Mouse (Mus musculus): ENCODE measurements around the gene Rb1. TPM values are rescaled to one million over a fixed set of nuclear protein-coding genes. Genes with fewer than 3 reads are reported as not detected.
A peak's percentile ranks its signal among the peaks of the same experiment; 100 is the strongest.

The Rb1 gene
- polyA plus RNA-seq, 1 experiment from 2014 or later, result 12.5 TPM

GRCm38 (mm10) chr14:73363782-73364181, 38.2 kb upstream of the Rb1 start:
- H3K9ac ChIP-seq, result no peak overlapping the region
- no peaks in the 10 kb centered on the region for H3K9me3 ChIP-seq
- WGBS, result 91% methylated on average over 11 of the region's 11 CpGs
- H3K4me2 ChIP-seq, result no peak overlapping the region
- H3K4me3 ChIP-seq, result no peak overlapping the region
- H3K27ac ChIP-seq (replicated peaks), result no peak overlapping the region
- no peaks in the 10 kb centered on the region for H3K27me3 ChIP-seq (replicated peaks)
- no peak for ATAC-seq (ENCODE audit: extremely low read depth, insufficient number of reproducible peaks, low FRiP score, low TSS enrichment)
- H3K36me3 ChIP-seq, result peaks cover 99% of the 10 kb centered on the region
- H3K4me1 ChIP-seq, result no peaks in the 10 kb centered on the region

- Histone ChIP-seq H3K27ac (replicated peaks) (no peak overlapping the region), H3K36me3 (peaks cover 66% of the 10 kb centered on the region), H3K27me3 (replicated peaks) (no peaks in the 10 kb centered on the region), H3K4me1 (0 out of 2 replicates have a peak, but pooled peaks cover 3% of the 10 kb centered on the region), H3K4me3 (no peak overlapping the region), H3K4me2 (no peak overlapping the region), H3K9me3 (no peaks in the 10 kb centered on the region), H3K9ac (no peak overlapping the region)
- no peak for ATAC-seq (ENCODE audit: extremely low read depth, insufficient number of reproducible peaks, low FRiP score, low TSS enrichment)
- WGBS, result 85% methylated on average over 8 of the region's 8 CpGs
Measured at GRCm38 (mm10) chr14:73354700-73355099, 29.1 kb upstream of the Rb1 start.

GRCm38 (mm10) chr14:73351118-73351517, 25.5 kb upstream of the Rb1 start:
- ATAC-seq (ENCODE audit: extremely low read depth, insufficient number of reproducible peaks, low FRiP score, low TSS enrichment), result no peak
- no peak overlapping the region for H3K9ac ChIP-seq
- H3K9me3 ChIP-seq, result no peaks in the 10 kb centered on the region
- H3K27ac ChIP-seq (replicated peaks), result no peak overlapping the region
- H3K4me3 ChIP-seq, result no peak overlapping the region
- WGBS, result 84% methylated on average over 5 of the region's 5 CpGs
- H3K4me2 ChIP-seq, result no peak overlapping the region
- peaks cover 22% of the 10 kb centered on the region; the same call in 1 of the 2 replicates for H3K4me1 ChIP-seq
- H3K27me3 ChIP-seq (replicated peaks), result no peaks in the 10 kb centered on the region
- H3K36me3 ChIP-seq, result peaks cover 32% of the 10 kb centered on the region

- Histone ChIP-seq H3K9ac (no peak overlapping the region), H3K27ac (replicated peaks) (no peak overlapping the region), H3K27me3 (replicated peaks) (no peaks in the 10 kb centered on the region), H3K4me3 (no peak overlapping the region), H3K4me2 (no peak overlapping the region), H3K4me1 (peaks cover 22% of the 10 kb centered on the region; the same call in 1 of the 2 replicates), H3K36me3 (peaks cover 21% of the 10 kb centered on the region), H3K9me3 (no peaks in the 10 kb centered on the region)
- WGBS, result 46% methylated on average over 1 of the region's 1 CpGs
- ATAC-seq (ENCODE audit: extremely low read depth, insufficient number of reproducible peaks, low FRiP score, low TSS enrichment), result no peak
Measured at GRCm38 (mm10) chr14:73350029-73350428, 24.4 kb upstream of the Rb1 start.

- 62% methylated on average over 7 of the region's 7 CpGs for WGBS
- Histone ChIP-seq H3K4me2 (no peak overlapping the region), H3K4me3 (no peak overlapping the region), H3K9ac (no peak overlapping the region), H3K27ac (replicated peaks) (no peak overlapping the region), H3K36me3 (peaks cover 16% of the 10 kb centered on the region), H3K4me1 (peaks cover 22% of the 10 kb centered on the region; the same call in 1 of the 2 replicates), H3K27me3 (replicated peaks) (no peaks in the 10 kb centered on the region), H3K9me3 (no peaks in the 10 kb centered on the region)
- no peak for ATAC-seq (ENCODE audit: extremely low read depth, insufficient number of reproducible peaks, low FRiP score, low TSS enrichment)
Measured at GRCm38 (mm10) chr14:73349061-73349670, 23.5 kb upstream of the Rb1 start.

- Histone ChIP-seq H3K27me3 (replicated peaks) (no peaks in the 10 kb centered on the region), H3K4me1 (peaks cover 22% of the 10 kb centered on the region; the same call in 1 of the 2 replicates), H3K9ac (no peak overlapping the region), H3K27ac (replicated peaks) (peak overlapping the region; percentile 77), H3K36me3 (peaks cover 2% of the 10 kb centered on the region; the same call in 1 of the 2 replicates), H3K4me2 (no peak overlapping the region; the same call in 1 of the 2 replicates), H3K9me3 (no peaks in the 10 kb centered on the region), H3K4me3 (no peak overlapping the region)
- ATAC-seq (ENCODE audit: extremely low read depth, insufficient number of reproducible peaks, low FRiP score, low TSS enrichment), result no peak
- 26% methylated on average over 9 of the region's 9 CpGs for WGBS
Measured at GRCm38 (mm10) chr14:73347302-73347701, 21.7 kb upstream of the Rb1 start.

- Histone ChIP-seq H3K27ac (replicated peaks) (no peak overlapping the region), H3K4me3 (no peak overlapping the region), H3K9me3 (no peaks in the 10 kb centered on the region), H3K4me2 (no peak overlapping the region), H3K27me3 (replicated peaks) (no peaks in the 10 kb centered on the region), H3K9ac (no peak overlapping the region), H3K4me1 (peaks cover 22% of the 10 kb centered on the region; the same call in 1 of the 2 replicates), H3K36me3 (0 out of 2 replicates have a peak, but pooled peaks cover 2% of the 10 kb centered on the region)
- ATAC-seq (ENCODE audit: extremely low read depth, insufficient number of reproducible peaks, low FRiP score, low TSS enrichment), result no peak
- 86% methylated on average over 4 of the region's 4 CpGs for WGBS
Measured at GRCm38 (mm10) chr14:73345614-73346013, 20.0 kb upstream of the Rb1 start.

GRCm38 (mm10) chr14:73340051-73340755, 14.6 kb upstream of the Rb1 start:
- ATAC-seq (ENCODE audit: extremely low read depth, insufficient number of reproducible peaks, low FRiP score, low TSS enrichment), result no peak
- Histone ChIP-seq H3K4me3 (no peak overlapping the region), H3K36me3 (no peaks in the 10 kb centered on the region), H3K27ac (replicated peaks) (no peak overlapping the region), H3K4me1 (no peaks in the 10 kb centered on the region), H3K4me2 (no peak overlapping the region), H3K9me3 (no peaks in the 10 kb centered on the region), H3K27me3 (replicated peaks) (no peaks in the 10 kb centered on the region), H3K9ac (no peak overlapping the region)
- 49% methylated on average over 6 of the region's 6 CpGs for WGBS

GRCm38 (mm10) chr14:73339615-73340014, 14.0 kb upstream of the Rb1 start:
- Histone ChIP-seq H3K9ac (no peak overlapping the region), H3K4me1 (no peaks in the 10 kb centered on the region), H3K27ac (replicated peaks) (no peak overlapping the region), H3K9me3 (no peaks in the 10 kb centered on the region), H3K27me3 (replicated peaks) (no peaks in the 10 kb centered on the region), H3K4me2 (no peak overlapping the region), H3K4me3 (no peak overlapping the region), H3K36me3 (no peaks in the 10 kb centered on the region)
- ATAC-seq (ENCODE audit: extremely low read depth, insufficient number of reproducible peaks, low FRiP score, low TSS enrichment), result no peak
- WGBS, result 53% methylated on average over 3 of the region's 3 CpGs

GRCm38 (mm10) chr14:73336316-73337080, 10.9 kb upstream of the Rb1 start:
- WGBS, result 63% methylated on average over 6 of the region's 6 CpGs

More at GRCm38 (mm10) chr14:73336316-73337080, 10.9 kb upstream of the Rb1 start:
- Histone ChIP-seq H3K4me1 (no peaks in the 10 kb centered on the region), H3K9ac (no peak overlapping the region), H3K27me3 (replicated peaks) (no peaks in the 10 kb centered on the region), H3K4me2 (no peak overlapping the region), H3K4me3 (no peak overlapping the region), H3K36me3 (no peaks in the 10 kb centered on the region), H3K9me3 (no peaks in the 10 kb centered on the region), H3K27ac (replicated peaks) (no peak overlapping the region)
- no peak for ATAC-seq (ENCODE audit: extremely low read depth, insufficient number of reproducible peaks, low FRiP score, low TSS enrichment)
